Mouse (Mus musculus) cerebellum, adult 9-11 months (tissue): ENCODE measurements at regions not wholly inside any gene's neighbourhood (a gene's known extent, or its start where the extent isn't known, plus 50 kb on each side); places are given as distances from the start of the nearest gene placed in this dataset.

Source experiments
- DNase-seq: peaks from one replicate; pipeline ENCODE4 v3.0.0; 2022

DNA sequence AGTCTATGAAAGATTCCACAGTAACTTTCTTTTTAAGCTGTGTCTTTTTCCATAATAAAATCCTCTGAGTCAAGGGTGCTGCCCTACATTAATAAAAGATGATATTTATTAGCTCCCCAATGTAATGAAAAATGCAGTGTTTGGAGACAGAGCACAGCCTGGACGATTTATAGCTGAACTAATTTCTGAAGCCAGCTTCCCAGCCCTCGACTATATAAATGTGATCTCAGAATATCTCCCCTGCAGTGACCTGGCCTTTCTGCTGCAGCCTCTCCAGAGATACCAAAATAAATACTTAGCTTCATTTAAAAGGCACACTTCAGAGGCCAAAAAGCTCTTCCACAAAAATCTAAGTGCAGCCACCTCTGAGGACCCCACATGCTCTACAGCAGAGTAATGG lies 534.7 kb downstream of the Zfp619 start:
- DNase-seq: no peak

DNA sequence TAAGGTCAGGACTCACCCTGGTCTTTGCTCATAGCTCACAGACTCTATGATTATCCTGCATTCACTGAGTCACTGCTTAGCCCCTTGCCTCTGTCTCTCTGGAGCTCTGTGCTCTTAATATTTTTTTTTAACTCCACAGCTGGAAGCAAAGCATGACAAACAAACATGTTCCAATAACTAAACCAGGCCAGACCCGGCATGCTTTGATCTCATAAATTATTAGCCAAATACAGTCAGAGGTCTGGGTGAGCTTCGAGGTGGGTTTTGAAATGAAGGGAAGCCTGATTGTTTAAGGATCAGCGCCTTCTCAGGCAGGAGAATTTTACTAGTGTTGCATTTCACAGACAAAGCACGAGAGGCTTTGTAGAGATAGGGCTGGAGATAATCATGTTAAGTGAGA lies 541.3 kb downstream of the Zfp619 start:
- no peak for DNase-seq

DNA sequence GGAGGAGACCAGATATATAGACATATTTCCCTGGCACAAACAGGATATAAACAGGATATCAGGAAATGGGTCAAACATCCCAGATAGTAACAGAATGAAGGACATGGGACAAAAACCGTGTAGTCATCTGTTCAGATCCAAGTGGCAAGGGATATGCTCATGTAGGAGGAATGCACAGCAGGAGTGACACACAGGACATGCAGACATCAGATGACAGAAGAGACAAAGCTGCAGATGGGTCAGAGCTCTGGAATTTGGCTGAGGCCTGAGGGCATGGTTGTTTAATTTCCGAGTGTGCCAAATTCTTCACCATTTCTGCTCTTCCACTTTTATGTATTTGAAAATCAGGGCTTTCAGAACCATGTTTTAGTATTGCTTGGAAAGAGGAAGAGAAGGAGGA lies 547.1 kb downstream of the Zfp619 start:
- no peak for DNase-seq

GRCm38 (mm10) chr7:40065526-40065925 lies 548.0 kb downstream of the Zfp619 start:
- DNase-seq: no peak

DNA sequence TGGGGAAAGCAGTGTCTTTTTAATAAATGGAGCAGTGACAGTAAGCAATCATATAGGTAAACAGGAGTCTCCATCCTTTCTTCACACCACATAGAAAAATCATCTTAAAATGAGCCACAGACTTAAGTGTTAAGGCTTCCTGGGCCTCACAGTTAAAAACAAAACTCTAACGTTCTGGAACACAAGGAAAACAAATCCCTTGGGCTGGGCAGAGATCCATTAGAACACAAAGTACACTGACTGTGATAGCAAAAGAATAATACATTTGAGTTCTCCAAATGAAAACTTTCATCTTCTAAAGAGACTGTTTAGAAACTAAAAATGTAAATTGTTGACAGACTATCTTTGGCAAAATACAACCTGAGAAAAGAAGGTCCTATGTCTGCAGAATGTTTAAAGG lies 549.8 kb downstream of the Zfp619 start:
- DNase-seq: no peak

DNA sequence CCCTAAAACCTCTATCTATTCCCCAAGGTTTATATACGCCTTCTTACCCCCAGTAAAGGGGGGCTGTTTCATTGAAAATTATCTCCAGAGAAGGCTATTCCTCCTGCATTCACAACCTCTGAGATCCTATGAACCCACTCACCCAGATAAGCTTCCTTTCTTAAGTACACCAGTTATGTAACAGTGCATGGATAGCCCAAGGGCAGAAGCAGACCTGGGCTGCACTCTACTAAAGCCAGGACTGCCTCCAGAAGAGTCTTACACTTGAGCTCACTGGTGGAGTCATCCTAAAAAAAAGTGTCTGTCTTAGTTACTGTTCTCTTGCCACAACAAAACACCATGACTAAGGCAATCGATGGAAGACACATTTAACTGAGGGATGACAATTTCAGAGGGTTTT lies 553.7 kb downstream of the Zfp619 start:
- no peak for DNase-seq

DNA sequence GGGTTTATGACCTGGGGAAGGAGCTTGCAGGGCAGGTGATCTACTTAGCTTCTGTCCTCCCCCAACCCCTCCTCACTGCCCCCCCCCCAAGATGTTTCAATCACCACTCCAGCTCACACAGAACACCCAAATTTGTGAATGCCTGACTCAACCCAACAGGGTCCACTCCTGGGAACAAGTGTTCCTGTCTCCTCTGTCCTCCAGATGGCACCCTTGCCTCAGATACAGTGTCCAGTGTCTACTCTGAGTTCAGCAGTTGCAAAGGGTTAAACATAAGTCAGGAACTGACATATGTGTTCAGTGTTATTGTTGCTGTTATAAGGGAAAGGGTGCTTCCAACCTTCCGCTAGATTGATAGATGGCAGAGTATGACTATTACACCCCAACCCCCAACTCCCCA lies 554.9 kb downstream of the Zfp619 start:
- no peak for DNase-seq

DNA sequence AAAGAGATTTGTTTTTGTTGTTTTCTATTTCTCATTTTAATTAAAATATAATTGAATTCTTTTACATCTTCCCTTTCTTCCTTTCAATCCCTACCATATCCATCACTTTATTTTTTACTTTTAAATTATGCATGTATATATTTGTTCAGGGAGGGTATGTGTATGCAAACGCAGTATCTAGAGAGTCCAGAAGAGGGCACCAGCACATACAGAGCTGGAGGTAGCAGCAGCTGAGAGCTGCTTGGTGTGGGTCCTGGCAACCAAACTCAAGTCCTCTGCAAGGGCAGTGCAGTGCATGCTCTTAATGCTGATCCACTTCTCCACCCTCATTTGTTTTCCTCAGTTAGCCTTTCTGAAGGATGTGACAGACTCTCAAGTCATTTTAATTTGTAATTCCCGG lies 568.7 kb downstream of the Zfp619 start:
- no peak for DNase-seq

GRCm38 (mm10) chr7:40097094-40097493 lies 579.5 kb downstream of the Zfp619 start:
- DNase-seq: no peak

DNA sequence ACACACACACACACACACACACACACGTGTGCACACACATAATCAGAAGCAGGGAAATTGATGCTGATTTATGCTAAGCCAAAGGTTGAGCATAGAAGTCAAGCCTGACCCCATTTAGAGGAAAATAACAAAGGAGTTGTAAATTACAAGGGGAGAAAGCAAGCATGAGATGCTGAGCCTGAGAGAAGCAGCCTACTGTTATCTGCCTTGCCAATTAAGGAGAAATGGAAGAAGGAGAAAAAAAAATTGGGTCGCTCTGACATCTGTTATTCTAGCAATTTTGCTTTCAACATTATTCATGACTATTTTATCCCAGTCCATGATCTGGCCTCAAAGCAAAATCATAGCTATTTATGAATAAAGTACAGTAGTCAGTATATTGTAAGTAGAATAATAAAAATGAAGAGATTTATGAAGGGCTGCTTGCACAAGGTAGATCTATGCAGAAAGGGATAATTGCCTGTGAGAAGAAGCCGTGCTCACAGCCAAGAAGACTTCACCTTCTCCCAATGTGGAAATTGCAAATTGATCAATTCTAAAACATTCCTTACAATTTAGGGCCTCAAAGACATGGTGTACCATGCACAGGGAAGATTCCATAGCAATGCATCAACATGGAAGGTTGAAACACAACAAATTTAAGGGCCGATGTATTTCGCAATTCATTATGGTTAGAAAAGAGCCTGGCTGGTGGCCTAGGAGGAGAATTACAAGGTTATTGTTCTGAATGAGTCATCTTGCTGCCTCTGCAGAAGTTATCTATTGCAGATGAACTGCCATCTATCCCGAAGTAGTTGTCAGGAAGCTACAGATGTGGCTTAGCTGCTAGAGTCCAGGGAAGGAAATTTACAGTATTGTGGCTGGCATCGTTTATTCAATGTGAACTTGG lies 585.7 kb downstream of the Zfp619 start:
- no peak for DNase-seq

GRCm38 (mm10) chr7:40142906-40143305 lies 625.3 kb downstream of the Zfp619 start:
- DNase-seq: no peak

- no peak for DNase-seq
Observed at GRCm38 (mm10) chr7:40144431-40144830, 626.9 kb downstream of the Zfp619 start.

DNA sequence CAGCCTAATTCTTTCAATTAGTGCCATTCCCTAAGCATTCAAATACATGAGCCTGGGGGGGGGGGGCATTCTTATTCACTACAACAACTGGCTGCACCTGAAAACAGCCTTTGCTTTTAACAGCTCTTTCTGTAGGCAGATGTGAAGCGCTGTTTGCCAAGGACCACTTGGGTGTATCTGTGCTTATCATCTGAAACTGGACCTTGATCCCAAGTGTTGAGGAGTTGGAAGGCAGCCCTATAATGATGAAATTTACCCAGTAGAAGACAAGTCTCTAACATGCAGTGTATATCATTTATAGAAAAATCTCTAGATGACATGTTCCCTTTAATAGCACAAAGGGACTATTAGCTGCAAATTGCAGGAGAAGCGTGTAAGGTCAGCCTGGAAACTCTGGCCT lies 660.0 kb downstream of the Zfp619 start:
- DNase-seq: no peak

DNA sequence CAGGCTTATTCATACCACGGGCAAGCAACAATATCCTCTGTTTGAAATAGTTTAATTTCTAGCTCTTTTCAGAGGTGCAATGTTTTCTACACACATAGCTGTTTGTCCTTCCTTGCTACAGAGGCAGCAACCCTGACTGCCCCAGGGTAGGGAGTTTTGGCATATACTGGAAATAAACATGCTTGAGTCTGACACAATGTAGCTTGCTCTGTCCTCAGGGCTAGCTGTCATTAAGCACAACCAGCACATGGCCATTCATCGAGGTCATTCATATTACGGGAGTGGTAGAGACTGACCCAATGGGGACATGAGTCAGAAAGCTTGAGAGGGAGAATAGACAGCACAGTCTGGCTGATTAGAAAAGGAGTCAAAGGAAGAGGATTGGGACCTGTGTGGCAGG lies 677.8 kb downstream of the Zfp619 start:
- DNase-seq: no peak

DNA sequence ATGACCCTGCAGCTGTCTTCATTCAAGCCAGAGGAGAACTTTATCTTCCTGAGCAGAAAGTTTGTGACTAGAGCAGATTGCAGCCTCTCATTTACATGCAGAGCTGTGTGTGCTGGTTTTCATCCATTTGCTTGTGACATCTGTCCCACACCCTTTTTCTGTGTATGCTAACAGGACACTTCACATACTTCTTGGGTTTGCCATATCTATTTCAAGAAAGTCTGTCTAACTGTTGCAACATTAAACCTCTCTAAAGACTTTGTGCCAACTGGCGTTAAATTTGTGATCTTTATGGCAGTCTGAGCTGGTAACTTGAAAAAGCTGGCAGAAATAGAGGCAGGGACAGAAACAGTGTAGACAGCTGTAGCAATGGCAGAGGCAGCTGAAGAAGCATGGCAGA lies 685.0 kb downstream of the Zfp619 start:
- no peak for DNase-seq

GRCm38 (mm10) chr7:40211956-40212355 lies 686.2 kb upstream of the Vstm2b start:
- DNase-seq: no peak

DNA sequence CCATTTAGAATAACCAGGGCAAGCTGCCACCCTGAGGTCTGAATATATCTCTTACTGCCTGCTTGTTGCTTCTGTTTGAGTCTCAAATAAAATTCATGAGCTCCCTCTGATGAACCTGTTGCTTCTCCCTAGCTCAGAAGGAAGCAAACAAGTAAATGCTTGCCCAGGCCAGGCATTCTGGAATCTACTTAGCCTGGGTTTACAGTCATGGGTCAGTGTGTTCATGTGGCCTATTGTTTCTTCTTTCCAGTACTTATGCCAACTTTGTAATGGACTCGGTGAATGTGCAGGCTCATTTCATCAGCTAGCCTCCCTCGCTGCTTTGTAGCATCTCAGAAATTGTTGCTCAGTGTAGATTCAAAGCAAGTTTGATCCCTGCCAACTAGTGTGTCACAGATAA lies 685.6 kb upstream of the Vstm2b start:
- no peak for DNase-seq

DNA sequence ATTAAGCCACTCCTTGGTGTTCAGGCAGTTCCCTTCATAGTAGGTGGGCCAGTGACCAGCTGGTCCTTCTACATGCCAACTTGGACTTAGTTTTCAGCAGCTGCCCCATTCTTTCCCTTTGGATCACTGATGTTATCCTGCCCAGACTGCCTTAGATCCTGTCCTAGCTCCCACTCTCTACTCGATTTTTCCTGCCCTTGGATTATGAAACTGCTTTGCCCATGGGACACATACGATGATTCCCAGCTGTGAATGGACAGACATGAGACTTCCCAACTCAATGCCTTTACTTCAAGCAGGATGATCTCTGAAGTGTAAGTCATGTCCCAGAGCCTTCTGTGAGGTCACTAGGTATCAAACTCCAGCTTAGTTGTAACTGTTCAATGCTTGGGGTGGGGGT lies 684.5 kb upstream of the Vstm2b start:
- no peak for DNase-seq

DNA sequence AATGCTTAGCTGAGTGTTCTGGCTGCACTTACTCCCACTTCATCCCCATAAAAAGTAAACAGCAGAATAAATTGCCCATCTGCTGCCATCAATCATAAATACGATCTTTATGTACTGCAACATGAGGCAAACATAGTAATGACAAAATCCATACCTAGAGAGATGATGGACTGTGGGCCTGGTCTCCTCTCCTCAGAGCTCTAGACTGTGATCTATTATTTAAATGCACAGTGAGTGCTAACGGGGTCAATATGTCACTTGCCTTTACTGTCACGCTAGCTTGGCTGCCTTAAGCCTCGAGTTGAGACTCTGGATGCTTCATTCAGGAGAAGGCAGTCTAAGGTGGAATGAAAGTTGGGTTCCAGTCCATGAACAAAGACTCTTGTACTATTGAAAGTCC lies 683.7 kb upstream of the Vstm2b start:
- DNase-seq: no peak

- no peak for DNase-seq
Observed at GRCm38 (mm10) chr7:40215271-40215670, 682.9 kb upstream of the Vstm2b start.

- no peak for DNase-seq
Observed at GRCm38 (mm10) chr7:40220549-40220948, 677.6 kb upstream of the Vstm2b start.

GRCm38 (mm10) chr7:40245188-40245587 lies 652.9 kb upstream of the Vstm2b start:
- DNase-seq: no peak

GRCm38 (mm10) chr7:40248521-40248920 lies 649.6 kb upstream of the Vstm2b start:
- no peak for DNase-seq

DNA sequence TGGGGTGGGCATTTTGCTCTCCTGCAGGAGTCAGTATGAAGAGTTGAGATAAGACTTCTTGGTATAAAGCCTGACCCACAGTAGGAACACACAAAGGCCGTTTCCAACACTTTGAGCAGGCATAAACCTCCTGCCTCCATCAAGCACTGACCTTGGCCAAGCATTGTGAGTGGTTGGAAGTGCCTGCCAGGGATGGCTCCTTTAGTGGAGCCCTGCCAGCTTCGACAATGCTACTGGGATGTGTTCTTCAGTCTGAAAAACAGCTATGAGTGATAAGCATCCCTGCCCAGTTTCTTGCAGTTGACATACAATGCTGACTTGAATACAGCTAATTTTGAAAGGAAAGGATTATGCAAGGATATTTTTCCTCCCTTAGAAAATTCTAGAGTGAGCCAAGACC lies 644.6 kb upstream of the Vstm2b start:
- DNase-seq: no peak

- no peak for DNase-seq
Observed at GRCm38 (mm10) chr7:40257733-40258376, 640.3 kb upstream of the Vstm2b start.
